Mouse (Mus musculus) spleen, adult 2 months (tissue): ENCODE measurements around the gene Arhgap27.

ENCODE experiments used
- CTCF ChIP-seq: fragments of 200-500 bp; IDR thresholded peaks from 2 replicates; pipeline ENCODE4 v1.5.1; 2011; ENCODE audit warnings: mild to moderate bottlenecking, inconsistent platforms; ENCODE audit not compliant: insufficient read depth, insufficient read length, insufficient replicate concordance; ENCODE audit errors: extremely low read depth
- POLR2A ChIP-seq: fragments of 200-500 bp; IDR thresholded peaks from 2 replicates; pipeline ENCODE4 v1.6.1; 2011; ENCODE audit warnings: low read depth, low read length, inconsistent platforms

DNA sequence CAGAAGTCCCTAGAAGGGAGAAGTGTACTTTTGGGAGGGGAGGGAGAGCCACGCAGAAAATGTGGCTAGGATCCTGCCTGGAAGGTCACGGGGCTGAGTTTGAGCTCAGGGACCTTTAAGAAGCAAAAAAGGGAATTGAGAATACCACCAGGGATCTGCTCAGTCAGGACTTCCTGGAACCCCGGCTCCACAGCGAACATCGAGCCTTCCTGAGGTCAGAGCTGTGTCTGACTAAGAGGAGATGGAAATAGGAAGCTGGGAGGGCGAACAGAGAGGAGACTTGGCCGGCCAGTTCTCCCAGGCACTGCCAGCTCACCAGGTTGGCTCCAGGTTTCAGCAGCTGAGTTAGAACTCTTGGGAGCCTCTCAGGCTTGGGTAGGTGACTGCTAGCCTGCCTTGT is 81.7 kb downstream of the Arhgap27 start:
- TF ChIP-seq POLR2A (no peak), CTCF (no peak)
